Mouse (Mus musculus): ENCODE data around the gene Duoxa1.
"Not testable (repeated sequence)": the region's sequence is repeated elsewhere in the genome, so short reads cannot be mapped to it uniquely, and the experiment has no call there.

The Duoxa1 gene
- long read RNA-seq, experiment 1, result 0 reads
- long read RNA-seq, experiment 2, result 0 reads

DNA sequence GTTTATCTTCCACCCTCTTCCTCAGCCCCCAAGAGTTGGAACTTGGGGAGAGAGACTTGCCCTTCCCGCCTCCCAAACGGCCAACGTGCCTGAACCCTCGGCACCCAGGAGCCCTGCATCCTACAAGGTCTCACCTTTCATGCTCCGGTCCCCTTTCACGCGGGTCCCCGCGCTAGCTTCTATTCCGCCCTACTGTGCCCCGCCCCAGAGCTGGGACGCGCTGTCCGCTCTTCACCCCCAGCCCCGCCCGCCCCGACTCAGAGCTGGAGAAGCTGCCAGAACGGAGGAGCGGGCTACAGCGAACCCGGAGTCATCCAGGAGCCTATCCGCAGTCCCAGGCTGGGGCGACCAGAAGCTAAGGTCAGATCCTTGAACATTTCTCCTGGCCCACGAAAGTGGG lies at the start of gene Duoxa1:
TSS of gene Duoxa1 (minus strand) at position 195 of the 400 bp plus-strand sequence.
- intact Hi-C loops (cut with DNase I), result no loop called here

DNA sequence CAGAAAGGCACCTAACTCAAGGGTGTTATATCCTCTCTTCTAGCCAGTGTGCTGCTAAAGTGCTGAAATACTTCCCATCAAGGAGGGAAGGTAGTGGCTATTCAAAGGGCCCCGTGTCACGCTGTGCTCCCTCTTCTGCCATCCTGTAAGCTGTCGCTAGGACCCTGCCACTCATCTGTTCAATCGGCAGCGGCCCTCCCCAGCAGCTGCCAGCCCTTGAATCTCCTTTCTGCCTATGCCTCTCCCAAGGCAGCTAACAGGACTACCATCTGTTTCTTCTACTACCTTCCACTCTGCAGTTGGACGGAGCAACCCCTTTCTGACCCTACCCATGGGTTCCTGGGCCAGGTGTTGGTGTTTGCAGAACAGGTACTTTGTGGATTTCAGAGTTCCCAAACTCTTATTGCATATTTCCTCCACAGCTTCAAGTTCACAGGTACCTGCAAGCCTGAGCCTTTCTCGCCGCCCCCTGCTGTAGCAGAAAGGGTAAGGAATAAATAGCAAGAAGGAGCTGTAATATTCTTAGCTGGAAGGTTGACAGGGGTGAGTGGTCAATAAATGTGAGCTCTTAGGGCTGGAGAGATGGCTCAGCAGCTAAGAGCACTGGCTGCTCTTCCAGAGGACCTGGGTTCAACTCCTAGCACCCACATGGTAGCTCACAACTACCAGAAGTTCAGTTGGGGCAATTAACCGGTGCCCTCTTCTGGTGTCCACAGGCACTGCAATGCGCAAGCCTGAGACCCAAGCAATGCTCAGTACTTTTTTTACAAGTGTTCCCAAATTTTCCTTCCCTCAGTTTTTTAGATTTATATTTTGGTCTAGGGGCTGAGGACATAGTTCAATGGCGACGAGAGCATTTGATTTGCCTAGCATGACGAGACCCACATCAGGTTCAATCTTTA lies 49.3 kb upstream of the Duoxa1 start:
- intact Hi-C loops (cut with DNase I), result no loop called here

DNA sequence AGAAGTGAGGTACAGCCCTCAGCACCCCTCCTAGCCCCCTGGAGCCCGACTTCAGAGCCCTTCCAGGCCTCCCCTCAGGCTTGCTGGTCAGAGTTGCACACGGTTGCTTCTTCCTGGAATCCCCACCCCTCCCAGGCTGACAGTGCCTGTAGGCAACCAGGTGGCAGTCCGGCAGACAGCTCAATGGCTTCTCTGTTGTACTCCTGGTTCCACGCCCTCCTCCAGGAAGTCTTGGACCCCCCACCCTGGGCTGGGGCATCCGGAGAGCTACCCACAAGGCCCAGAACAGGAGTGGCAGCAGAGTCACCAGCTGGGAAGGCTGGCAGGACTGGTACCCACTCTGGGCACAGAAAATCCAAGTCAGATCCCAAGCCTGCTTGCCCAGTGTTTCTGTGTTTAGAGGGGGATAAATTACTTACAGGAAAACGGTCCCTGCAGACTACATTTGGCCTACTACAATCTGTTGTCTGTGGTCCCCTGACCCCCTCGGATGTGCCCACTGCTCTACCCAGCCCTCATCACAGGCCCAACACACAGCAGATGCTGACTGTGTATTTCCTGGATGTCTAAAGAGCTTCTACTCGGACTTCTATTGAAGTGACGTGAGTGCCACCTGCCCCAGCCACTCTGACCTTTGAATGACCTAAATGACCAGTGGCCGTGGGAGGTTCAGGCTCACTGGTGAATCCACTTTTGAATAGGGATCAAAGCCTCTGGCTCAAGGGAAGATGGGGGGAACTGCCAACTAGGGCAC lies 48.5 kb upstream of the Duoxa1 start:
- intact Hi-C loops (cut with DNase I), result no loop called here

DNA sequence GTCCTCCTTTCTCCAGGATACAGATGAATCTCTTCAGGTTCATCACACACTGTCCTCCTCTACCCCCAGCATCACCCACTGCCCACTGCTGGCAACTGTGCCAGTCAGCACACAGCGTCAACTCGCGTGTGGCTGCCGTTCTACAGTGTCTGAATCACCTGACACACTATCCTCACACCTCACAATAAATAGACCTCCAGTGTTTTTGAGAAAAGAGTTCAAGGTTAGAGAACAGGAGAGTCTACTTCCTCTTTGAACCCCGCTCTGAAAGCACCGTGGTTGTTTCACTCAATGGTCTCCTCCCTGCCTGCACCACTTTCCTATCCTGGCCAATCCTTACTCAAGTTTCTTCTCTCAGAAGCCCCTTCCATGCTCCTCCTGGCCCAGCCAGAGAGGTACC lies 47.7 kb upstream of the Duoxa1 start:
- intact Hi-C loops (cut with DNase I), result no loop called here

DNA sequence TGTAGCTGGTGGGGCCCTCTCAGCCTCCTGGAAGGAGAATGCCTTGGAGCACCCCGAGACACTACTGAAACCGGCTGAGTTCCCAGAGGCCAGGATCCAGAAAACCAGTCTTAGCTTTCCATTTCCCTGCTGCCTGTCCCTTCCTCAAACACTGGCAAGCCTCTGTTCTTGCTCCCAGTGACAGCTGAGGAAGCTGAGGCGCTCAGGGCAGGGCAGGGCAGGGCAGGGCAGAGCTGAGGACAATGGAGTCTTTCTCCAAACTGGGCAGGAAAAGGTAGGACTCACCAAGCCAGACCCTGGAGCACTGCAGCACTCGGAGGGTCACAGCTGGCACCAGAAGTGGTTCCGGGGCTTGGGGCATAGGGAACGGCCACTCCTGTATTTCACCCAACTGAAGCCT lies 46.8 kb upstream of the Duoxa1 start:
- intact Hi-C loops (cut with DNase I), result no loop called here

DNA sequence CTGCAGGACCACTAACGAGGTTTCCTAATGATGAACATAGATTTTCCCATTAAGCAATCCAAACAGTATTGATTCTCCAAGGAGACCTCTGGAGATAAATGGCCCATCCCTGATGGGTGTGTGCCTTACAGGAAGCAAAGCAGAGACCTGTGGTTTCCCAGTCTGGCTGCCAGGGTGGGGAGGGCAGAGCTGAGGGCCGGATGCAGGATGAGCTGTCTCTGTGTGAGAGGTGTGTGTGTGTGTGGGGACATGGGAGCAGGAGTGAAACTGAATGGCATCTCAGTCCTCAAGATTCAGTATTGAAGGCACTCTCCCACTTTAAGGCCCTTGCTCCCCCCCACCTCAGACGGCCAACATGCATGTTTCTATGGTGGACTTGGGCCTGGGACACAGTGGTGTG lies 42.7 kb upstream of the Duoxa1 start:
- intact Hi-C loops (cut with DNase I), result no loop called here

DNA sequence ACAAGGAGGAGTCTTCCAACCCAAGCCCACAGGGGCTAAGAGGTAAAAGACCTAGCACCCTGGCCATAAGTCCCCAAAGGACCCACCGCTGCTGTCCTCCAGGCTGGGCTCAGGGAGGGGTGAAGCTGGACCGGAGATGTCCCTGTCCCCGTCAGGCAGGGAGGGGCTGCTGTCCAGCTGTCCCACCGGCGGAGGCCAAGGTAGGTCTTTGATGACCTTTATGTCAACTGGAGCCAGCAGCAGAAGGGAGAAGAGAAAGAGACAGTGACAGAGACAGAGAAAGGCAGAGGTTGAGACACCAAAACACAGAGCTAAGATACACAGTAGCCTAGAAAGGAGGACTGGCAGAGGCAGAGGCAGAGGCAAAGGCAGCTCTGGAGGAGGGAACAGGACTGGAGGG lies 41.9 kb upstream of the Duoxa1 start:
- intact Hi-C loops (cut with DNase I), result no loop called here

DNA sequence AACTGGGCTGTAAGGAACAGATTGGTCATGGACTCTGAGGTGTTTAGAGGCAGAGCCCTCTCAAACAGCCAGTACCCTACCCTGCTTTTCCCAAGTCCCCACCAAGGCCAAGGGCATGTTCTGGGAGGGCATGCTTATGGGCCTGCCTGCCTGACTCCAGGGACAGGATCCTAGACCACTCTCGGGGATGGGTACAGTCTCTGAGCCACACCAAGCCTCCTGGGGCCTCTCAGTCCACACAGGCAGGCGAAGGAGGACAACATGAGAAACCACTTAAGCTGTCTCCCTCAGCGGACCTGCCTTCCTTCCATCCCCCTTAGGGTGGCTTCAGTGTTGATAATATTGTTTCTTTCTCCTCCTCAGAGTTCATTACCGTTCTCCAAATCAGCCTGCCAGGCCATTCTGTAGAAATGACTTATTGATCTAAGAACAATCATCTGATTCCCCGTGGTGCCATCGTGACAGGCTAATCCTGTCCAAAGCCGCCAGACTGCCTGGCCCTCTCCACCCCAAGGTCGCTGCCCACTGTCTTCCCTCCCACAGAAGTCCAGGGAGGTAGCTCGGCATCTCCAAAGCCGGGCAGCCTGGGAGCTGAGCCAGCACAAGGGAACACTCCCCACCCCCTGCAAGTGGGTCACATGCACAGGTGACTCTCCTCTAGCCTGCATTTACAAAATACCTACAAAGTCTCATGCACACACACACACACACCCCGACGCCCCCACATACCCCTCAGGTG lies 40.8 kb upstream of the Duoxa1 start:
- intact Hi-C loops (cut with DNase I), result no loop called here

DNA sequence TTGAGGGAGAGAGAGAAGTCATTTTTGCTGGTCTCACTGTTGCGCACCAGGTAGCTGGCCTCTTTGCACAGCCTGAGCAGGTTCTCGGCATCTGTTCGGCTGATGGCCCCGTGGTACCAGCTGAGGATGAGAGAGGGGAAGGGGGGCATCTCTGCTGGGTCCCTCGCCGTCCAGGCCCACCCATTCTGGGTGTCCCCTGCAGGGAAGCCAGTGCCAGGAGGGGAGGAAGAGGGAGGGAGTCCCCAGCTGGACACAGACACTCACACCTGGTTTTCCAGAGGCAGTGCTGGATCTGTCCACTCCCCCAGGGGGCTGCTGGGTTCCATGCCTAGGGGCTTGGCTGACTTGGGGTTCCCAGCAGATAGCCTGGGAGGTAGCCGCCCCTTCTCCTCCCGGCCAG lies 40.2 kb upstream of the Duoxa1 start:
- intact Hi-C loops (cut with DNase I), result no loop called here

DNA sequence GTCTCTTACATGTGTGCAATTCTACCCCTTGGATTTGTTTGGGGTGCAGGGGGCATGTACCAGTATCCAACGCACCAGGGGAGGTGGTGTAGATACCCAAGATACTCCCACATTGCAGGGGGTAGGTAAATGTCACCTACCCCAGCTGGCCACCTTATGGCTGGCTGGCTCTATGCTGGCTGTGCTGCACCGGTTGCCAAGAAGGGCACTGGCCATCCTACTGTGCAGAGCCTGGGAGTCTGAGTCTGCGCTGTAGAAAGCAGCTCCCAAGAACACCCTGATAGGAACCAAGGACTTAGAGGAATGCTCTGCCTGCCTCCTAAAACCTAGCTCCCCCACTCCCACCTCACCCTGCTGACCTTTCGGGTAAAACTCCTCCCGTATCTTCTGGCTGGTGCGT lies 39.5 kb upstream of the Duoxa1 start:
- intact Hi-C loops (cut with DNase I), result no loop called here

DNA sequence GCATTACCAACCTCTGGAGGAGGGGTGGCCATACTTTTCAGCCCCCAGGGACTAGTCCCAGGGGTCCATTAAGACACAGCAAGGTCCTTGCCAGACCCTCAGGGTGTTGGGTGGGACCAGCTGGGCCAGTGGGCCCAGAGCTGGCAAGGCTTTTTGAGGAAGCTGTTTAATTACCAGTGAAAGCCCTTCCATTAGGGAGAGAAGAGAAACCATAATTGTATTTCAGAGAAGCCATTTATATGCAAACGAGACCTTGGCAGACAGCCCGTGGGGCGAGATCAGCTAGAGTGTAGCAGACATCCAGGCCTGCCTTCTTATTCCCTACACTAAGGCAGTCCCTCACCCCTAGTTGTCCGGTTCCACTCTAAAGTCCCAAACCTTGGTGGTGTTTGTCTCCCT lies 38.4 kb upstream of the Duoxa1 start:
- intact Hi-C loops (cut with DNase I), result no loop called here

DNA sequence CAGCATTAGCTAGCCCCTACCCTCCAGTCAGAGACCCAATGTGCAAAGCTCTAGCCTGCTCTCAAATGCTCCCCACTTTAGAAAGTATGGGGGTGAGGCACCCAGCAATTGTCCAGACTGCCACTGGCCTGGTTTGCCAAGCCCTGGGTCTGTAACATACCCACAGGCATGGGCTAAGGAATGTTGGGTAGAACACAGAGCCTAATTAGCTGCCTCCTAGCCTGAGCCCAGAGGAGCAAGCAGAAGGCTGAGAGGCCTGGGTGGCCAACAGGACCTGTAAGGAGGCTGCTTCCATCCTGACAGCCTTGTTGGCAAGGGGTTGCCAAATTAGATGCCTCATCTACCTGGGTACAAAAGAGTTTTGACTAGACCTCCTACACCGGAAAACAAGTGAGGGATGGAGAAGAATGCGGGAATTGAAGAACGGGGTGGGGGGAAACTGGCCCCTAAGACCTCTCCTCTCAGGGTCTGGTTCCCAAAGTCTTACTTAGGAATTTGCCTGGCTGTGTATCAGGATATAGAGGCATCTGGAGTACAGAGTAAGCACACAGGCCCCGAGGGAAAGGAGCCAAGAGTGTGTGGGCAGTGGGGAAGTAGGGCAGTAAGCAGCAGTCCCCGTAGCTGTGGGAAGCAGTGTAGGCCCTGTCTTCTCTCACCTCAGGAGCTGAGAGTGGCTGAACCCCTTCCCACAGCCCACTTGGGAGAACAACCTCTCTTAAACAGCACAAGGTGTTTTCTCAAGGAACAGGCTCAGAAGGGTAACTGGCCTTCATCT lies 37.8 kb upstream of the Duoxa1 start:
- intact Hi-C loops (cut with DNase I), result no loop called here

DNA sequence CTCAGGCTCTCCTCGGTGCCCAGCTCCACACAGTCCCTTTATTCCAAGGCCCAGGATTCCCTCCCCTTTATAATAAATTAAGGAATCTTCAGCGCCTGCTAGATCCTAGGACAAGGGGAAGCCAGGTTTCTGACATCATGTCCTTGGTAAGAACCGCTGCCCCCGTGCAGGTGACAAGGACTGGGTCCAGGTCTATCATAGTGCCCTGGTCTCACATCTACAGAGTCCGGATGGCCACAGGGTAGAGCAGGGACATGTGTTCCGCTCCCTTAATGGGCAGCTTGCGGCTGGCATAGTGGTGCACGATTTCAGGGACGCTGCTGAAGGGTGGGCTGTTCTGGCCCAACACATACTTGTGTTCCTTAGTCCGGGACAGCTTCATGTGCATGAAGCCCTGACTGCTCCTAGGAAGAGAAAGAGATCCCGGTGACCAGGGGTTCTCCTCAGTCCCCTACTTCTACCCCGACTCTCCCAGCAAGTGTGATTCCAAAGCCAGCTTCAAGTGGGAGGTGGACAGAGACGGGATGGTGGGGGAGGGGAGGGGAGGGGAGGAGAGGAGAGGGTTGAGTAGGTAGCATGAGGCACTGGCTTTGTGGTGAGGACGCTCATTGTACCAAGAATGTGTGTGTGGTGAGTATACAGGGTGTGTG lies 35.7 kb upstream of the Duoxa1 start:
- intact Hi-C loops (cut with DNase I), result loop anchor here (2.0 kb wide), 1 partner anchor 26 kb away; no protein-coding TSS in a partner anchor

DNA sequence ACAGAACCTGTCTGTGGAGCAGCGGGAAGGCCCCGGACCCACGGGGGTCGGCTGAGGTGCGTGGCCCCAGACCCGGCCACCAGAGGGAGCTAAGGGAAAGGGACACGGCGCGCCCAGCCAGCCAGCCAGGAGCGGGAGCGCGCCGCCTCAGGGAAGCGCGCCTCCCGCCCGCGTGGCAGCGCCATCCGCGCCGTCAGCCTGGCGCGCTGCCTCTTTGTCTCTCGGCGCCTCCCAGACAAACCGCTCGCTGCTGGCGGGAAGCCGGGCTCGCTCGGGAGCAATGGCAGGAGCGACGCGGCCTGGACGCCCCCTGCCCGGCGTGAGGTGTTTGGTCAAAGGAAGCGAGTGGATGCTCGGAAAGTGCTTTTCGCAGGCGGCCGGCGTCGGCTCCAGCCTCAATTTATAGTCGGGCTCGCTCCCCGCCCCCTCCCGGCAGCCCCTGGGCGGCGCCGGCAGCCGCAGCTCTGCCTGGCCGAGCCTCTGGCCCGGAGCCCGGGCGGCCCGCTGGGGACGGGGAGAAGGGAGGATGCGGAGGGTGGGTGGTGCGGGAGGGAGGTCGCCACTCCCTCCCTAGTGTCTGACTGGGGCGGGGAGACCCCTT lies 35.1 kb upstream of the Duoxa1 start:
- intact Hi-C loops (cut with DNase I), result loop anchor here (2.0 kb wide), 1 partner anchor 26 kb away; no protein-coding TSS in a partner anchor

DNA sequence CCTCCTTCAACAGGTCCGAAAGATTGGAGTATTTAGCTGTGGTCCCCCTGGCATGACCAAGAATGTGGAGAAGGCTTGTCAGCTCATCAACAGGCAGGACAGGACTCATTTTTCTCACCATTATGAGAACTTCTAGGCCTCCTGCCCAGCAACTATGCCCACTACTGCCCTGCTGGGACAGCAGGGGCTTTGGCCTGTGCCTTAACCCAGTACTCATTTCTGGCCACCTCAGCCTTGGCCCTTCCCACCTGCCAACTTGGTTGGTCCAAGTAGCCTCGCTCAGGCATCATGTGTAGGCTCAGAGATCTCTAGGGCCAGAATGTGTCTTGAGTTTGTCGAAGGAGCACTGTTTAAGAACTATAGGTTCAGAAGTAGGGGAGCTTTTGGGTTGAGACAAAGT lies 33.7 kb upstream of the Duoxa1 start:
- intact Hi-C loops (cut with DNase I), result no loop called here

DNA sequence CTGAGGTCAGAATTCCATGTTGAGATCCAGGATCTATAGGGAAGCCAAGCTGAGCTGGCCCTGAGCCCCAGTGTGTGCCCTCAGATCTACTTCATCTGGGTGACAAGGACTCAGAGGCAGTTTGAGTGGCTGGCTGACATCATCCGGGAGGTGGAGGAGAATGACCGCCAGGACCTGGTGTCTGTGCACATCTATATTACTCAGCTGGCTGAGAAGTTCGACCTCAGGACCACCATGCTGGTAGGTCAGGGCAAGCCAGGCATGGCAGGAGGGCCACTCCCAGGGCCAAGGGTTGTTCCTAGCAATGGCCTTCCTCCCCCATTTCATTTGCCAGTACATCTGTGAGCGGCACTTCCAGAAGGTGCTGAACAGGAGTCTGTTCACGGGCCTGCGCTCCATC lies 32.6 kb upstream of the Duoxa1 start:
- intact Hi-C loops (cut with DNase I), result not testable (repeated sequence)

DNA sequence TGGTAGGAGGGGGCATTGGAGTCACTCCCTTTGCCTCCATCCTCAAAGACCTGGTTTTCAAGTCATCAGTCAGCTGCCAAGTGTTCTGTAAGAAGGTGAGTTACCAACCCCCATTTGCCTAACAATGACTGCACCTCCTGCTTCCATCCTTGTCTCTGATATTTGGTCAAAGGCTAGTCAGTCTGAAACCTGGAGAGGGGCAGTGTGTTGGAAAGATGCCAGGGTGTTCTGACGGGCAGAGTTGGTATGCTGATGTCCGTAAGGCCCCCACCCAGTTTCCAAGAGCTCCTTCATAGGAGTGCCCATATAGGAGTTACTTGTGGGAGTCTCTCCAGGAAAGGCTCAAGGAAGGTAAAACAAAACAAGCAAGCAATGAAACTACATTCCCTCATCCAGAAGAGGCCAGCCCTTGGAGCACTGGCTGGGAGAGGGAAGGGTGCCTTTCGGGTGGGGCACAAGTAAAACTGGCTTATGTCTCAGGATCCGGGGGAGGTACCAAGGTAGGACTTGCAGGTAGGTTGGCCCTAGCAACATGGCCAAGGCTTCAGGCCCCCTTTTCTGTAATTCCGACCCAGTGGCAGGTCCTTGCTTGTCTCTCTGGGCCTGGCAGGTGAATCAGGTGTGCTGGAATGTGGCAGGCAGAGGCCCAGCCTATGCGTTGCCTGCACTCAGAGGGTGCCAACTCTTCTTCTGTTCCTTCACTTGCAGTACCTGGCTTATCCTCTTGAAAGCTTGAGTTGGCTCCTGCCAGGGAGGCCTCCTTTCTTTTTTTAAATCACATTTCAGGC lies 31.8 kb upstream of the Duoxa1 start:
- intact Hi-C loops (cut with DNase I), result no loop called here

DNA sequence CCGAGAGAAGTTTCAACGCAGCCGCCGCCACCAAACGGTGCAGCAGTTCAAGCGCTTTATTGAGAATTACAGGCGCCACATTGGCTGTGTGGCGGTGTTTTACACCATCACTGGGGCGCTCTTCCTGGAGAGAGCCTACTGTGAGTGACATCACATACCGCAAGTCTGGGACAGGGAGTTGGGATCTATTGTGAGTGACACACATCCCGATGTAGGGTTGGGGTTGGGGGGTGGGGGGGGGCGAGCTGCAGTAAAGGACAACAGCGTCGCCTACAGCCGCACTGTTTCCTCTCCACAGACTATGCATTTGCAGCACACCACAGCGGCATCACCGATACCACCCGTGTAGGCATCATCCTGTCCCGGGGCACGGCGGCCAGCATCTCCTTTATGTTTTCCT lies 23.8 kb upstream of the Duoxa1 start:
- intact Hi-C loops (cut with DNase I), result no loop called here

DNA sequence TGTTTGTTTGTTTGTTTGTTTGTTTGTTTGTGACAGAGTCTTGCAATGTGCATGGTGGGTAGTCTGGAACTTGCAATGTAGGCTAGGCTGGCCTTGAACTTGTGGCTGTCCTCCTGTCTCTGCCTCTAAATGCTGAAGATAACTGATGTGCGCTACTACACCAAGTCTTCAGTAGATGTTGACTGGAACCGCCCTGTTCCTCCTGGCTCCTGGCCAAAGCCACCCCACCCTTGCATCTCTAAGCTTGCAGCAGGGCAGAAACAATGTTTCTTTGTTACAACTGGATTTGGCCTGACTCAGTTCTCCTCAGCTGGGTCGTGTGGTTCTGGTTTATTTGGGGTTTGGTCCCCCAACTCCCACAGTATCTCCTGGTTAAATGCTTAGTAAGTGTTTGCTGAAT lies 20.6 kb upstream of the Duoxa1 start:
- intact Hi-C loops (cut with DNase I), result no loop called here

Measured in adrenal gland (tissue).